Mouse (Mus musculus): Measurements from ENCODE around the gene Glp2r.

DNA sequence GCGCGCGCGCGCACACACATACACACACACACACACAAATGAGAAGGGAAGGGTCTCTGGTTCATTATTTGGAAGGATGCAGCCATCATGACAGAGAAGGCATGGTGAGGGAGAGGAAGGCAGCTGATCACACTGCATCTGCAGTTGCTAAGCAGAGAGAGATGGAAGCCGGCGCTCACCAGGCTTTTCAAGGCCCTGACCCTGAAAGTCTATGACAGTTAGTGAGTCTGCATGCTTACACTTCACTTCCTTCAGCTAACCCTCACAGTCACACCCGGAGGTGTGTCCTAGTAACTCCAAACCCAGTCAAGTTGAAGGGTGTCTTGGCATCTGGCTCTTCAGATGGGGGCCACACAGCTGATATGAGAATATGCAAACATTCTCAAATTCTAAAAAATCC, 128.5 kb downstream of the Glp2r start:
- TF ChIP-seq POLR2A (IDR thresholded peaks at IDR 0.05; ENCODE audit: extremely low read depth, insufficient read depth, low read length), result no peak
- no peak for TF ChIP-seq CTCF (IDR thresholded peaks at IDR 0.05; ENCODE audit: low read depth, low read length)
